Mouse (Mus musculus) heart, adult 2 months (tissue): Measurements from ENCODE around the gene Gng10. TPM values are rescaled to one million over a fixed set of nuclear protein-coding genes. Genes with fewer than 3 reads are reported as not detected.

Experiments
- DNase-seq, 2 experiments: peaks; one replicate each; pipeline ENCODE4 v3.0.0; 2021
- H3K27ac ChIP-seq: fragments of 200-600 bp; 2 replicates; pipeline ENCODE4 v1.8.1; 2022
- H3K27me3 ChIP-seq: fragments of 200-500 bp; 2 replicates; pipeline ENCODE4 v1.6.1; 2012; ENCODE audit warnings: mild to moderate bottlenecking, low read length, inconsistent platforms, mixed read lengths; ENCODE audit not compliant: control insufficient read depth, insufficient read depth
- H3K36me3 ChIP-seq: fragments of 200-500 bp; 2 replicates; pipeline ENCODE4 v1.6.1; 2012; ENCODE audit warnings: low read length, inconsistent platforms; ENCODE audit not compliant: control insufficient read depth, insufficient read depth
- H3K4me1 ChIP-seq: fragments of 200-500 bp; 2 replicates; pipeline ENCODE4 v1.6.1; 2011; ENCODE audit warnings: low read length; ENCODE audit not compliant: control insufficient read depth, insufficient read depth
- H3K4me3 ChIP-seq: fragments of 200-600 bp; 2 replicates; pipeline ENCODE4 v1.8.1; 2022
- H3K79me2 ChIP-seq: fragments of 200-500 bp; replicated peaks from 2 replicates; pipeline ENCODE4 v1.6.1; 2012; ENCODE audit warnings: mild to moderate bottlenecking, inconsistent platforms, low read length, moderate library complexity, mixed read lengths; ENCODE audit not compliant: control insufficient read depth, insufficient read depth
- H3K9ac ChIP-seq: fragments of 200-500 bp; 2 replicates; pipeline ENCODE4 v1.6.1; 2012; ENCODE audit warnings: low read depth, mild to moderate bottlenecking, control low read depth, inconsistent platforms, low read length, mixed read lengths
- CTCF ChIP-seq: fragments of 200-600 bp; IDR thresholded peaks from 2 replicates; pipeline ENCODE4 v1.8.1; 2022; ENCODE audit warnings: antibody characterized with exemption, mild to moderate bottlenecking, moderate library complexity
- EP300 ChIP-seq: fragments of 200-500 bp; IDR thresholded peaks from 2 replicates; pipeline ENCODE4 v1.6.1; 2011; ENCODE audit warnings: low read depth, low read length, control low read depth; ENCODE audit not compliant: insufficient read depth
- POLR2A ChIP-seq: fragments of 200-500 bp; IDR thresholded peaks from 2 replicates; pipeline ENCODE4 v1.6.1; 2011; ENCODE audit warnings: mild to moderate bottlenecking, low read depth, low read length, control low read depth; ENCODE audit not compliant: insufficient read depth
- WGBS: fragments of 180-500 bp; shearing (Covaris S2); methylation state at CpG from one replicate; pipeline ENCODE4 v1.1.7; 2018; 5-methylcytosine and 5-hydroxymethylcytosine counted together
- intact Hi-C: fragments of 180-260 bp; cut with DNase I; formaldehyde crosslinking; loops from one replicate; pipeline ENCODE4 v1.15.1; 2025
- long read RNA-seq: library from polyadenylated mRNA; stranded (forward); transcript quantifications from one replicate; pipeline ENCODE4 v2.0.0, GENCODE M21; 2021
- polyA plus RNA-seq: library from polyadenylated mRNA; depleted of rRNA; stranded (reverse); fragments of >200 nt; gene quantifications from 2 replicates; pipeline ENCODE4 v1.2.3, GENCODE M21; 2012; rRNA removed
- total RNA-seq, 2 experiments: library from RNA; stranded (reverse); gene quantifications; 2 replicates each; pipeline ENCODE4 v1.2.3; 2021

Gene Gng10
- 10 to 100 TPM; 13.6 TPM for total RNA-seq
- 10.4 and 14.3 TPM in 2 replicates for polyA plus RNA-seq
- long read RNA-seq, transcript Gng10-201 (3 exons, 1,192 nt): major isoform, 22 of 22 reads
- long read RNA-seq, partial matches to known transcripts: 0 of 22 reads
- long read RNA-seq, other reads (novel, unspliced or antisense): 0 of 22 reads

DNA sequence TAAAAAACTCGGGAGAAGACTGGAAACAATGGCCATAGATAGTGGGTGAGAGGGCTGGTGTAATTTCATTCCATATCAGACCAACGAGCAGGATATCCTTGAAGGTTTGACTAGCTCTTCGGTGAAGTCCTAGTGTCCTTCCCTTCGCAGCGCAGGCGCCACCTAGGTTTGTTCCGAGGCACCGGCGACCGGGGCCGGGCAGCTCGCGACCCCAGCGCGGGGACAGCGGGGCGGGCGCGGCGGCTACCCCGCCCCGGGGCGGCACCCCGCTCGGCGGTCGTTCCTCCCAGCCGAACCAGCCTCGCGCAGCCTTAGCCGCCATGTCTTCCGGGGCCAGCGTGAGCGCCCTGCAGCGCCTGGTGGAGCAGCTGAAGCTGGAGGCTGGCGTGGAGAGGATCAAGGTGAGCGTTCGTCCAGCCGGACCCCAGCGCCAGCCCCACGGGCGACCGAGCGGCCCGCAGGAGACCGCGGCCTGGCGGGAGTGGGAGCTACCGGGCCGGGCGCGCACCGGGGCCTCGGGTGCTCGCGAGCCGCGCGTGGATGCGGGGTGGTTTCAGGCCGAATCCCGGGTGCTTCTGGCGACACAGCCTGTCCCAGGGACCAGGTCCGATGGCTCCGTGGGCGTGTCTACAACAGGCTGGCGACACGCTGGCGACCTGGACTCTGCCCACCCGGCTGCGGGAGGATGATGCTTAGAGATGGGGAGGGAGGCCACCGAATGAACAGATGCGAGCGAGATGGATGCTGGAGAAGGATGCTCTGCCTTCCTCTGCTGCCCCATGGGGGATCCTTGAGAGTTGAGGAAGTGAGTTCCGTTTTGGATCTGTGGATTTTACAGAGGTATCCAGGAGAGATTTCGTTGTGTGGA is at the start of gene Gng10:
TSS of gene Gng10 (plus strand) at position 171 of the 868 bp plus-strand sequence.
- intact Hi-C loops: loop anchor here (1.0 kb wide), 1 partner anchor 50 kb away; no protein-coding TSS in a partner anchor
- DNase-seq: peak; percentile 81 to 83
- H3K27ac ChIP-seq: peak within 1 kb of the TSS; percentile 73
- WGBS: 10% methylated on average over 76 of the region's 76 CpGs
- peaks cover 3% of the 10 kb centered on the region; the same call in 1 of the 2 replicates for H3K4me1 ChIP-seq
- peak within 1 kb of the TSS; percentile 97 for H3K9ac ChIP-seq
- peak; percentile 50 for TF ChIP-seq CTCF
- 0 out of 2 replicates have a peak, but pooled peaks have one; percentile 17 for TF ChIP-seq EP300
- TF ChIP-seq POLR2A: no peak; the same call in 1 of the 2 replicates
- H3K36me3 ChIP-seq: no peaks in the 10 kb centered on the region
- no peaks in the 10 kb centered on the region; the same call in 1 of the 2 replicates for H3K79me2 ChIP-seq
- no peaks in the 10 kb centered on the region for H3K27me3 ChIP-seq
- peak within 1 kb of the TSS; percentile 77 for H3K4me3 ChIP-seq

- 6% methylated on average over 7 of the region's 7 CpGs for WGBS
- DNase-seq: peak; percentile 74 to 86
- no peak overlapping the region for H3K4me3 ChIP-seq
- no peaks in the 10 kb centered on the region for H3K36me3 ChIP-seq
- peak; percentile 99 for TF ChIP-seq CTCF
- 0 out of 2 replicates have a peak, but pooled peaks have one; percentile 41 for TF ChIP-seq EP300
- no peak for TF ChIP-seq POLR2A
- no peaks in the 10 kb centered on the region for H3K27me3 ChIP-seq
- no peak overlapping the region for H3K27ac ChIP-seq
- no peaks in the 10 kb centered on the region for H3K79me2 ChIP-seq
- intact Hi-C loops: loop anchor here (1.0 to 5.0 kb wide), 3 partner anchors 14 to 202 kb away; partner anchors contain the start of genes Gng10 and Ugcg
- H3K9ac ChIP-seq: no peak overlapping the region
- H3K4me1 ChIP-seq: peaks cover 1% of the 10 kb centered on the region; the same call in 1 of the 2 replicates
Observed at GRCm38 (mm10) chr4:58985157-58985648, 49.7 kb upstream of the Gng10 start.

DNA sequence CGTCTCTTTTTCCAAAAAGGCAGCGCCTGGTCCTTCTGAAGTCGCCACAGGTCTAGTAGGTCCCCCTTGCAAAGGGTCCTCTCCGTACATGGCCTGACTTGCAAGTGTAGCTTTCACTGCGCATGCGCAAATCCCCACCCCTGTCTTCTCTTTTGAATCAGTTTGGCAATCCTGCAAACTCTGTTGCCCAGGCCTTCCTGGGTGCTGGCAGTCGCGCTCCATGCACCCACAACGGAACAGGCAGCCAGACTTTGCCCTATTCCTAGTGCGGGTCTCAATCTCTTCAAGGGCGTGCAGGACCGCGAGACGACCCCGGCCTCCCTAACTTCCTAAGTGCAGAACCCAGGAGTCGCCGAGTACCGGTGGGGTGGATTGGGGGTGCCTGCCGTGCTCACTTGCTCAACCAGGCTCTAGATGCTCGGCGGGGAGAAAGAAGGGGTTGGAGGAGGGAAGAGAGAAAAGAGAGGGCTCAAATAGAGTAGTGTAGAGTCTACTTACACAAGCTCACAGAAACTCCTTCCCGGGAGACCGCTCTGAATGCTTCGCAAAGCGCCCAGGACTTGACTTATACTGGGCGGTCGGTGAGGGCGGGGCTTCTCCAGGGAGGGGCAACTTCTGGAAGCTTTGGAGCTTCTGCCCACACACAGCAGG is 48.2 kb upstream of the Gng10 start, which contains the start of gene Ptgr1:
TSS of gene Ptgr1 (minus strand) at position 580 of the 651 bp plus-strand sequence.
- Histone ChIP-seq H3K4me1 (peaks cover 1% of the 10 kb centered on the region; the same call in 1 of the 2 replicates), H3K4me3 (peak within 1 kb of the TSS; percentile 60), H3K36me3 (no peaks in the 10 kb centered on the region), H3K27ac (peak within 1 kb of the TSS; percentile 43), H3K9ac (peak within 1 kb of the TSS; percentile 64), H3K27me3 (no peaks in the 10 kb centered on the region), H3K79me2 (no peaks in the 10 kb centered on the region)
- intact Hi-C loops: loop anchor here (5.0 kb wide), 1 partner anchor 201 kb away; the partner anchor contains the start of gene Ugcg
- under 1% methylated on average over 28 of the region's 28 CpGs for WGBS
- TF ChIP-seq POLR2A (peak; percentile 62; the same call in 1 of the 2 replicates), EP300 (no peak)
- DNase-seq: peak; percentile 79 to 86

GRCm38 (mm10) chr4:58989303-58989898 is 45.5 kb upstream of the Gng10 start:
- DNase-seq: no peak
- intact Hi-C loops: loop anchor here (5.0 kb wide), 1 partner anchor 198 kb away; the partner anchor contains the start of gene Ugcg
- TF ChIP-seq CTCF (no peak), POLR2A (no peak), EP300 (no peak)
- peaks cover 1% of the 10 kb centered on the region; the same call in 1 of the 2 replicates for H3K4me1 ChIP-seq
- H3K27me3 ChIP-seq: no peaks in the 10 kb centered on the region
- H3K79me2 ChIP-seq: no peaks in the 10 kb centered on the region
- H3K9ac ChIP-seq: no peak overlapping the region
- no peaks in the 10 kb centered on the region for H3K36me3 ChIP-seq
- no peak overlapping the region for H3K4me3 ChIP-seq
- WGBS: 68% methylated on average over 7 of the region's 7 CpGs
- no peak overlapping the region for H3K27ac ChIP-seq

DNA sequence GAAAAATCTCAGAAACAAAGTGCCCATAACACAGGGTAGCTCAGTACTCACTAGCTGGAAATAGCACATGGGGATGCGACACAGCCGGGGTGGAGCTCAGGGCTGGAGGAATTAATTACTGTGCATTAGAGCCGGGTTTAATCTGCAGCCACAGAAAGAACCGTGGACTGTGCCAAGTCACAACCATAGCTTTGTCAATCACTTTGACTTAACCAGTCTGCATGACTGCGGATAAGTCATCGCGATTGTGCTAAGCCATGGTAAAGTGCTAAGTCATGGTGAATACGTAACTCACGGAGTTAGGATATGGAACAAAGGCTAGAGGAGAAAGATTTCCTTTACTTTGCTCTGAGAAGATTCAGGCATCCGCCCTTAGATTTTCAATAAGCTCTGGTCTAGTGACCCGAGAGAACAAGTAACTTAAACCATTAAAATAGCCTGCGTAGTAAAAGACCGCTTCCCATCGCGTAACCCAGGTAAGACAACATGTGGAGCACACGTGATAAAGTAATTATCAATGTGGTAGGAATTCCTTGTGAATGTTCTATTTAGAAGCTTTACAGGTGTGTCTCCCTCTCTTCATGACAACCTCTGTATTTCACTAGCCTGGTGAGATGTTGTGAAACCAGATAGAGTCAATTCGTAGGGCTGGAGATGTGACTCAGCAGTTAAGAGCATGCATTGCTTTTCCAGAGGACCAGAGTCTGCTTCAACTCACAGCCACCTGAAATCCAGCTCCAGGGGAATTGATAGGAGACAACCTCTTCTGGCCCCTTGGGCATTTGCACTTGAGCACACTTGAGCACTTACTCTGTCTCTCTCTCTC is 44.1 kb upstream of the Gng10 start:
- Histone ChIP-seq H3K36me3 (no peaks in the 10 kb centered on the region), H3K27me3 (no peaks in the 10 kb centered on the region), H3K27ac (no peak overlapping the region), H3K4me3 (no peak overlapping the region), H3K4me1 (no peaks in the 10 kb centered on the region), H3K9ac (no peak overlapping the region), H3K79me2 (no peaks in the 10 kb centered on the region)
- TF ChIP-seq POLR2A (no peak), EP300 (no peak), CTCF (no peak)
- intact Hi-C loops: no loop called here
- DNase-seq: no peak
- WGBS: 87% methylated on average over 17 of the region's 17 CpGs
